ENCODE assay signal across 19 mouse cellular contexts in the genomic region with DNA sequence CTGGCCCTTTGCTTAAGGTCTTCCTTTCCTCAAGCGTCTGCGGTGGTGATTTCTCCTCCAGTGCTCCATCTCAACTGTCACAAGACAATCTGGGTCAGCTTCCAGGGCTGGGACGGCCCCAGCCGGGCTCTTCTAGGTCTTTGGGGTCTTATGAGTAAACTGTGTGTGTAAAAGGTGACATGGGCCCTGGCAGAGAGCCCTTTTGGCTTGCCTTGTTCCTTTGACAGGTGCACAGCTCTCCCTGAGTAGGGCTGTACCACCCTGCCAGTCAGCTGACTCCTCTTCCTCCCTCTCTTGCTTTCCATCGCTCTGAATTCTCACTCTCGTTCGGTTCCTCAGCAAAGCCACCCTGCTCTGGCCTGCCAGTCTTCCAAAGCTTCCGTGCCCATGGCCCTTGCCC. TPM values are rescaled to one million over a fixed set of nuclear protein-coding genes. Genes with fewer than 3 reads are reported as not detected.
DNase-seq lines count a peak whose midpoint lies in the region; ATAC-seq and TF ChIP-seq lines count a peak whose summit lies in the region.
"Had no signal": no experiment of that assay in that cellular context is flagged by ENCODE, and none has a peak within 500 bp of the region (broad histone marks: within the 10 kb centered on the region; RNA-seq: fewer than 3 reads in every experiment).

No protein-coding gene starts in this region.

- TF ChIP-seq POLR2A in olfactory bulb, adult 2 months (IDR thresholded peaks at IDR 0.05; ENCODE audit: insufficient read depth, low read depth, low read length), result no peak

- H3K4me3 ChIP-seq in layer of hippocampus, adult 2 months, result peak overlapping the region; percentile 73
- peak overlapping the region; percentile 93 for H3K4me3 ChIP-seq in olfactory bulb, adult 2 months (ENCODE audit: insufficient read depth, low read depth, low read length)
- no peak overlapping the region for H3K4me3 ChIP-seq in heart, embryonic 12.5 days
- H3K4me3 ChIP-seq in heart, embryonic 10.5 days, result no peak overlapping the region
- H3K4me3 ChIP-seq: liver, embryonic 15.5 days had no signal

- no peaks in the 10 kb centered on the region for H3K36me3 ChIP-seq in heart, embryonic 12.5 days
- no peaks in the 10 kb centered on the region for H3K36me3 ChIP-seq in heart, embryonic 10.5 days
- H3K36me3 ChIP-seq: forebrain, embryonic 15.5 days; limb, embryonic 12.5 days; liver, embryonic 15.5 days had no signal

- no peak overlapping the region for H3K4me2 ChIP-seq in heart, embryonic 12.5 days
- H3K4me2 ChIP-seq: liver, embryonic 15.5 days had no signal

- H3K27me3 ChIP-seq in heart, embryonic 12.5 days (replicated peaks), result peaks cover 43% of the 10 kb centered on the region
- H3K27me3 ChIP-seq in heart, embryonic 10.5 days (ENCODE audit: insufficient read depth, poor library complexity, severe bottlenecking), result peaks cover 45% of the 10 kb centered on the region
- H3K27me3 ChIP-seq: forebrain, embryonic 15.5 days had no signal

- H3K4me1 ChIP-seq in olfactory bulb, adult 2 months (ENCODE audit: control insufficient read depth, insufficient read depth, low read length), result peaks cover 37% of the 10 kb centered on the region
- peaks cover 16% of the 10 kb centered on the region for H3K4me1 ChIP-seq in heart, embryonic 12.5 days (replicated peaks)
- peaks cover 24% of the 10 kb centered on the region for H3K4me1 ChIP-seq in heart, embryonic 10.5 days

- TF ChIP-seq CTCF in layer of hippocampus, adult 2 months (conservative IDR thresholded peaks at IDR 0.05), result no peak
- TF ChIP-seq CTCF in olfactory bulb, adult 2 months (IDR thresholded peaks at IDR 0.05; ENCODE audit: insufficient read depth, low read depth, low read length), result no peak

- DNase-seq in layer of hippocampus, adult 2 months (ENCODE audit: low spot score in 2 of 2), result no peak
- DNase-seq in layer of hippocampus, postnatal 14 days (ENCODE audit: low spot score in 2 of 2), result no peak
- peak; percentile 52 for DNase-seq in right cerebral cortex, postnatal 25 days
- DNase-seq in right cerebral cortex, postnatal 14 days, result no peak
- peak; percentile 91 for DNase-seq in cerebellum, postnatal 10 days
- DNase-seq in heart, embryonic 10.5 days (ENCODE audit: low spot score), result no peak
- DNase-seq: gastrocnemius, postnatal 14 days; heart, postnatal 4 days; layer of hippocampus, adult 9-11 months; lung, postnatal 14 days; thymus, postnatal 25 days had no signal

- WGBS in olfactory bulb, adult 2 months, result 32% methylated on average over 8 of the region's 8 CpGs
- 73% methylated on average over 8 of the region's 8 CpGs for WGBS in heart, embryonic 12.5 days
- 68% methylated on average over 8 of the region's 8 CpGs for WGBS in heart, embryonic 10.5 days

- peak overlapping the region; percentile 96 for H3K27ac ChIP-seq in layer of hippocampus, adult 2 months
- H3K27ac ChIP-seq in olfactory bulb, adult 2 months (ENCODE audit: insufficient read depth, low read depth, low read length), result 0 out of 2 replicates have a peak overlapping the region, but pooled peaks have one; percentile 97
- no peak overlapping the region for H3K27ac ChIP-seq in heart, embryonic 12.5 days (ENCODE audit: poor library complexity, severe bottlenecking)
- H3K27ac ChIP-seq in heart, embryonic 10.5 days, result no peak overlapping the region
- H3K27ac ChIP-seq: forebrain, embryonic 15.5 days; limb, embryonic 12.5 days; liver, embryonic 15.5 days had no signal

- peaks cover 13% of the 10 kb centered on the region for H3K9me3 ChIP-seq in heart, embryonic 12.5 days (replicated peaks)
- H3K9me3 ChIP-seq in heart, embryonic 10.5 days, result no peaks in the 10 kb centered on the region
- H3K9me3 ChIP-seq: forebrain, embryonic 15.5 days; liver, embryonic 15.5 days had no signal

- no peak overlapping the region for H3K9ac ChIP-seq in heart, embryonic 12.5 days
- H3K9ac ChIP-seq: forebrain, embryonic 15.5 days; liver, embryonic 15.5 days had no signal

- no peak for ATAC-seq in heart, embryonic 12.5 days (ENCODE audit: insufficient number of reproducible peaks, low FRiP score)
- ATAC-seq: activated CD4-positive, CD25-positive, alpha-beta regulatory T cell, adult 4 months; forebrain, embryonic 15.5 days had no signal

RNA-seq across cellular contexts. Expression of a gene that starts 1.8 kb away (rescaled TPM):
- 100 to 1,000 TPM; 321 to 335 TPM for total RNA-seq in layer of hippocampus, adult 2 months (2021)
- total RNA-seq in layer of hippocampus, postnatal 14 days (2021), result 100 to 1,000 TPM; 270 to 280 TPM
- polyA plus RNA-seq in olfactory bulb, adult 2 months (2012; ENCODE audit: insufficient read depth, insufficient read length, low replicate concordance, missing spikeins), result 329 TPM in 1 of 2 replicates, not detected in the other
- 1.4 and 1.7 TPM in 2 replicates for polyA plus RNA-seq in heart, embryonic 12.5 days (2016; fragmentation: Nextera tagmentation; extraction: Ambion mirVana)
- polyA plus RNA-seq in heart, embryonic 10.5 days (2016; fragmentation: Nextera tagmentation; extraction: Ambion mirVana), result 2.1 and 3.3 TPM in 2 replicates

RNA-seq across cellular contexts. Expression of a gene that starts 20.7 kb away (rescaled TPM):
- total RNA-seq in layer of hippocampus, adult 2 months (2021), result 100 to 1,000 TPM; 495 to 504 TPM
- total RNA-seq in layer of hippocampus, postnatal 14 days (2021), result 100 to 1,000 TPM; 413 to 460 TPM
- polyA plus RNA-seq in olfactory bulb, adult 2 months (2012; ENCODE audit: insufficient read depth, insufficient read length, low replicate concordance, missing spikeins), result 934 TPM in 1 of 2 replicates, not detected in the other
- 611 and 625 TPM in 2 replicates for polyA plus RNA-seq in heart, embryonic 12.5 days (2016; fragmentation: Nextera tagmentation; extraction: Ambion mirVana)
- 629 and 734 TPM in 2 replicates for polyA plus RNA-seq in heart, embryonic 10.5 days (2016; fragmentation: Nextera tagmentation; extraction: Ambion mirVana)

RNA-seq across cellular contexts. Expression of a gene that starts 22.1 kb away (rescaled TPM):
- not detected for total RNA-seq in layer of hippocampus, adult 2 months (2021)
- not detected for total RNA-seq in layer of hippocampus, postnatal 14 days (2021)
- not detected in 2 replicates for polyA plus RNA-seq in olfactory bulb, adult 2 months (2012; ENCODE audit: insufficient read depth, insufficient read length, low replicate concordance, missing spikeins)
- polyA plus RNA-seq in heart, embryonic 12.5 days (2016; fragmentation: Nextera tagmentation; extraction: Ambion mirVana), result not detected in 2 replicates
- polyA plus RNA-seq in heart, embryonic 10.5 days (2016; fragmentation: Nextera tagmentation; extraction: Ambion mirVana), result not detected in 2 replicates
- total RNA-seq: gastrocnemius, postnatal 14 days; heart, postnatal 4 days had no signal
- polyA plus RNA-seq: activated CD4-positive, CD25-positive, alpha-beta regulatory T cell, adult 4 months; forebrain, embryonic 15.5 days; kidney, embryonic 16.5 days; limb, embryonic 12.5 days; liver, embryonic 15.5 days; neural tube, embryonic 11.5 days had no signal

RNA-seq across cellular contexts. Expression of a gene that starts 33.8 kb away (rescaled TPM):
- 100 to 1,000 TPM; 462 to 510 TPM for total RNA-seq in layer of hippocampus, adult 2 months (2021)
- total RNA-seq in layer of hippocampus, postnatal 14 days (2021), result 100 to 1,000 TPM; 487 to 502 TPM
- 554 TPM in 1 of 2 replicates, not detected in the other for polyA plus RNA-seq in olfactory bulb, adult 2 months (2012; ENCODE audit: insufficient read depth, insufficient read length, low replicate concordance, missing spikeins)
- 106 and 110 TPM in 2 replicates for polyA plus RNA-seq in heart, embryonic 12.5 days (2016; fragmentation: Nextera tagmentation; extraction: Ambion mirVana)
- polyA plus RNA-seq in heart, embryonic 10.5 days (2016; fragmentation: Nextera tagmentation; extraction: Ambion mirVana), result 89.7 and 107 TPM in 2 replicates

Comparison
In these comparisons a context has a peak if more than half of its experiments do, and no peak if none do; other contexts are left out.
1. DNase-seq: peak in right cerebral cortex, postnatal 25 days (single experiment) and cerebellum, postnatal 10 days (2 of 2); none in layer of hippocampus, adult 2 months (0 of 2), layer of hippocampus, postnatal 14 days (0 of 2), right cerebral cortex, postnatal 14 days (single experiment) and heart, embryonic 10.5 days (single experiment).
2. H3K27ac ChIP-seq: peak in layer of hippocampus, adult 2 months (single experiment) and olfactory bulb, adult 2 months (single experiment); none in heart, embryonic 12.5 days (single experiment) and heart, embryonic 10.5 days (single experiment).
3. H3K4me3 ChIP-seq: peak in layer of hippocampus, adult 2 months (single experiment) and olfactory bulb, adult 2 months (single experiment); none in heart, embryonic 12.5 days (single experiment) and heart, embryonic 10.5 days (single experiment).
4. RNA of a gene that starts 1.8 kb away (polyA plus RNA-seq): 329 TPM in olfactory bulb, adult 2 months; 2.1 to 3.3 TPM in heart, embryonic 10.5 days and 1.4 to 1.7 TPM in heart, embryonic 12.5 days; every median in the first group is over 10 times any median in the second.